Mouse (Mus musculus): Measurements from ENCODE around the gene Camk1. TPM values are rescaled to one million over a fixed set of nuclear protein-coding genes. Genes with fewer than 3 reads are reported as not detected.

Camk1 gene
- polyA plus RNA-seq (2012; rRNA removed), result 119 and 123 TPM in 2 replicates

DNA sequence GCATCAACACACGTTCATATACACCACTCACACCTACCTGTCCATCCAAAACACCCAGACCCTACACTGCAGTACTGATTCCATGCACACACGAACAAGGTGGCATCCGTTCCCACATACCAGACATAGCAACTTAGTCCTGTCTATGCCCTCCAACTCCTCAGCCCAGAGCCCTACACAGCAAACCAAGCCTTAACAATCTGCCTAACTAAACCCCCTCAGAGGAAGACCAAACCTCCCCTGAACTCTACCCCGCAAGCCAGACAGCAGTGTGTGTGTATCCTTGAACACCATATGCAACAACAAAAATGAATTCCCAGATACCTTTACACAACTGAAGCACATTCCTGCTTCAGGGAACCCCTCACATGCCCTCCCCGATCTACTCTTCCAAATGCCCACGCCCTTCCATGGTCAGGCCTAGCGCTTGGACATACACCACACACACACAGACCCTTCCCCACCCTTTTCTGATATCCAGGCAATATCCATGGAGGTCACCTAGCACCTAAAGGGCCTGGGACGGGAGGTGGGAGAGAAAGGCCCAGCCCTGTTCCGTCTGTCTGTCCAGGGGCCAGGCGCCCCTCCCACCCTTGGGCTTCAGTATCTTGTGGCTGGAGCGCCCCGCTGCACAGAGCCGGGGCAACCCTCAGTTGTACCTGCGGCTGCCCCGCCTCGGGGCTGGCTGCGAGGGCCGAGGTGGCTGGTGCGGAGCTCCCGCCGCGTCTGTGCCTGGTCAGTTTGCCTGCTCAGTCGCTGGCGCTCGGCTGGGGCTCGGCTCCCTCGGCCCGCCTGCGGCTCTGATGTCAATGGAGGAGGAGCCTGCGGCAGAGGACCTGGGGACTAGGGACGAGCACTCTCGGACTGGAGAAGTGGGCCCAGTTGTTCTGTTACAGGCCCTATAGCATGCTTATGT is at the start of gene Camk1:
Camk1 (minus strand) TSS at position 808 of the 916 bp plus-strand sequence.
- TF ChIP-seq POLR2A (IDR thresholded peaks at IDR 0.05; ENCODE audit: extremely low read depth, insufficient read depth, low read length) (peak; percentile 72), CTCF (IDR thresholded peaks at IDR 0.05; ENCODE audit: extremely low read depth, insufficient read depth, low read length) (no peak)
- H3K4me1 ChIP-seq (ENCODE audit: control insufficient read depth, insufficient read depth, low read length), result peaks cover 5% of the 10 kb centered on the region; the same call in 1 of the 2 replicates
- H3K4me3 ChIP-seq (ENCODE audit: insufficient read depth, low read length), result peak within 1 kb of the TSS; percentile 80
- peak within 1 kb of the TSS; percentile 70 for H3K27ac ChIP-seq (ENCODE audit: insufficient read depth, low read length)

DNA sequence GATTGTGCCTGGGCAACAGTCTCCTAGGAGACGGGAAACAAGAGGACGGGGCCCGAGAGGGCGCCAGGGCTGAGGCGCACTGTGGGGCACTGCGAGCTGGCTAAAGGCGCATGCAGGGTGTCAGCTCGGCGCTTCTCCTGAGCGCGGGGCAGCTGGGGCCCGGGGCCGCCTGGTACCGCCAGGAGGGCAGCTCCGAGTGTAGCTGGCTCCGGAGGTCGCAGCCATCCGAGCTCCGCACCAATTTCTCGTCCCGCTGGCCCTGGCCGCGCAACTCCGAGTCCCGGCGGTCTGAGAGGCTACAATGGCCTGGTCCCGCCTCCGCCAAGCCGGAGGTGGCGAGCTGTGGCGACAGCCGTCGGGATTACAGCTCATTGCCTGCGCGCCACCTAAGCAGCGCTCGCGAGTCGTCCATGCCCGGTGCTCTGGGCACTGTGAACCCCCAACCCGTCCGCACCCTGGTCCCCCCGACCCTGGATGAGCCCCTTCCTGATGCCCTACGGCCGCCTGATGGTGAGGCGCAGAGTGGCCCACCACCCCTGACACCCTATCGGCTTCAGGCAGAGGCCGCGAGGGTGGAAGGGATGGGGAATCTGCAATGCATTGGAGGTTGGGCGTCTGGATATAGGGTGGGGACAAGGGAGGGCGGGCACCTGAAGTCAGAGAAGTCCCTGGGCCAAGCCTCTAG is 48.7 kb upstream of the Camk1 start:
- TF ChIP-seq POLR2A (IDR thresholded peaks at IDR 0.05; ENCODE audit: extremely low read depth, insufficient read depth, low read length), result no peak
- no peak for TF ChIP-seq CTCF (IDR thresholded peaks at IDR 0.05; ENCODE audit: extremely low read depth, insufficient read depth, low read length)
- H3K4me3 ChIP-seq (ENCODE audit: insufficient read depth, low read length), result peak overlapping the region; percentile 6
- no peak overlapping the region for H3K27ac ChIP-seq (ENCODE audit: insufficient read depth, low read length)
- no peaks in the 10 kb centered on the region for H3K4me1 ChIP-seq (ENCODE audit: control insufficient read depth, insufficient read depth, low read length)

DNA sequence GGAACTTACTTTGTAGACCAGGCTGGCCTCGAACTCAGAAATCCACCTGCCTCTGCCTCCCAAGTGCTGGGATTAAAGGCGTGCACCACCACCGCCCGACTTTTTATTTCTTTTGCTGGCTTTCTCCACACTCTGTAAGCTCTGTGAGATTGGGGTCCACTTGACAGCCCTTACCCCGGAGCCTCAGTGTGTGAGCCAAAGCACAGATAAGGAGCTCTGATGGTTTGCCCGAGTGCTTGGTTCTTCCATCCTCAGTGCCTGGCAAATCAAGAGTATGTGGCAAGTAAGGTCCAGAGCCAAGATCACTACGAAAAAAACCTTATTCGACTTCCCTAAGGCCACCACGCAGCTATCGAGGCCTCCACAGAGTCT is 48.2 kb upstream of the Camk1 start:
- TF ChIP-seq POLR2A (IDR thresholded peaks at IDR 0.05; ENCODE audit: extremely low read depth, insufficient read depth, low read length) (no peak), CTCF (IDR thresholded peaks at IDR 0.05; ENCODE audit: extremely low read depth, insufficient read depth, low read length) (no peak)
- H3K4me1 ChIP-seq (ENCODE audit: control insufficient read depth, insufficient read depth, low read length), result no peaks in the 10 kb centered on the region
- 0 out of 2 replicates have a peak overlapping the region, but pooled peaks have one; percentile 6 for H3K4me3 ChIP-seq (ENCODE audit: insufficient read depth, low read length)
- no peak overlapping the region for H3K27ac ChIP-seq (ENCODE audit: insufficient read depth, low read length)

DNA sequence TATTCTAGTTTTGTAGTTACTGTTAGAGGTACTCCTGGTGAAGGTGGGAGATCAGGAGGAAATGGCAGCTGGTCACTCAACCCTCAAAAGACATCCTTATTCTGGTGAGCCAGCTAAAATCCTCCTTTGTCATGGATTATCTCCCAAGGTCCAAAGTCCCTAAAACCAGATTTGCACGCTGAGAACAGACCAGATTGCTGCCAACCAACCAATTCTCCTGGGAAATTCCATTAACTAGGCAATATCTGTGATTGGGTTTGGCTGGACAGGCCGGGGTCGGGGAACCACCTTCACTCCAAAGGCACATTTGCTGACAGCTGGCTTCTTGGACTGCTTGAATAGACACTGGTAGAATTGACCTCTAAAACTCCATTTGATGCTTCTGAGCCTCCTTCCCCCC is 46.9 kb upstream of the Camk1 start:
- Histone ChIP-seq H3K4me3 (ENCODE audit: insufficient read depth, low read length) (no peak overlapping the region), H3K27ac (ENCODE audit: insufficient read depth, low read length) (no peak overlapping the region), H3K4me1 (ENCODE audit: control insufficient read depth, insufficient read depth, low read length) (no peaks in the 10 kb centered on the region)
- no peak for TF ChIP-seq CTCF (IDR thresholded peaks at IDR 0.05; ENCODE audit: extremely low read depth, insufficient read depth, low read length)
- no peak for TF ChIP-seq POLR2A (IDR thresholded peaks at IDR 0.05; ENCODE audit: extremely low read depth, insufficient read depth, low read length)

DNA sequence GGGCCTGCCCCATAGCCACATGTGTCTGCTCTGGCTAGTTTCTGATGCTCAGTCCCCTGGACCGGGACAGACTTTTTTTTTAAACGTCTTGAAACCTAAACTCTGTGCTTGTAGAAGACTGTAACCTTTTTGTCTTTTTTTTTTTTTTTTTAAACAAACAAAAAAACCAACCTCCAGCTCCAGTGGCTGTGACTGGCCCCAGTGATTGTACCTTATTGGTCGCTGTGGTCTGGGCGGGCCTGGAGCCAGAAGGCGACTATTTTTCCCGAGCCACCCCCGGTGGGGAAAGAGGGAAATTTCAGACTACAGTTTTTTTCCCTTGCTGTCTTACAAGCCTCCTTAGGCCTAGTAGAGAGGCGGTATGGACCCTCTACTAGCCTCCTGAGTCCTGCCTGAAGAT is 45.2 kb upstream of the Camk1 start, which contains the start of gene Ttll3:
Ttll3 (plus strand) TSS at position 301 of the 400 bp plus-strand sequence.
- no peak within 1 kb of the TSS for H3K27ac ChIP-seq (ENCODE audit: insufficient read depth, low read length)
- TF ChIP-seq CTCF (IDR thresholded peaks at IDR 0.05; ENCODE audit: extremely low read depth, insufficient read depth, low read length), result no peak
- no peak for TF ChIP-seq POLR2A (IDR thresholded peaks at IDR 0.05; ENCODE audit: extremely low read depth, insufficient read depth, low read length)
- no peak within 1 kb of the TSS for H3K4me3 ChIP-seq (ENCODE audit: insufficient read depth, low read length)
- no peaks in the 10 kb centered on the region for H3K4me1 ChIP-seq (ENCODE audit: control insufficient read depth, insufficient read depth, low read length)

DNA sequence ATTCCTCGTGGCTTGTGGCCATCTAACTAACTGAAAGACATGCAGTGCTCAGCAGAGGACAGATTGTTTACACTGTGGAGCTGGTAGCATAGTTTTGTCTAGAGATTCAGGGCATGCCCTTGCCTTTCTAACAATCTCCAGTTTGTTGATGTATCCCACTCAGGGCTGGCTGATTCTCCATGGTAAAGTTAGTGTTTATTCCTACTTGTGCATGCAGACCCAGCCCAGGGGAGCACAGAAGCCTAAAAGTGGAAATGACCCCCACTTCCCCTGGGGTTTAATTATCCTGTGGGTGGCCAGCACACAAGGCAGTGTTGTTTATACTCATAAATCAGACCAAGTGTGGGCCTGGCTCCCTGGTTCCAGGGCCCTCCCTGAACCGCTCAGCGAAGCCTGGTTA is 42.2 kb upstream of the Camk1 start:
- no peak overlapping the region for H3K4me3 ChIP-seq (ENCODE audit: insufficient read depth, low read length)
- no peak for TF ChIP-seq POLR2A (IDR thresholded peaks at IDR 0.05; ENCODE audit: extremely low read depth, insufficient read depth, low read length)
- H3K4me1 ChIP-seq (ENCODE audit: control insufficient read depth, insufficient read depth, low read length), result no peaks in the 10 kb centered on the region
- no peak overlapping the region for H3K27ac ChIP-seq (ENCODE audit: insufficient read depth, low read length)

DNA sequence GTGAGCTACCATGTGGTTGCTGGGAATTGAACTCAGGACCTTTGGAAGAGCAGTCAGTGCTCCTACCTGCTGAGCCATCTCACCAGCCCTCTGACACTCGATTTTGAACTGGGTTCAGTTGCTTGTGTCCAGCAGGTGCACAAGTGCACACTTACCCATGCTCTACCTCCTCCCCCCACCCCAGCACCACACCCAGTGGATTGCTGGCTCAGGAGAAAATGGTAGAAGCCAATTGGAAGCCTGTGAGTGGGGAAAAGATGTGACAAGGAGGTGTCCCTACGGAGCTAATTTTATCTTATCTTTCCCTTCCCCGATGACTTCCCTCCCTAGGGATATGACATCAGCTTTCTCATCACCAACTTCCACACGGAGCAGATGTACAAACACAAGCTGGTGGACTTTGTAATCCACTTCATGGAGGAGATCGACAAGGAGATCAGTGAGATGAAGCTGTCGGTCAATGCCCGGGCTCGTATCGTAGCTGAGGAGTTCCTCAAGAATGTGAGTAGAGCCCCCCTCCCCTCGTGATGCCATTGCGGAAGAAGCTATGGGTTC is 41.5 kb upstream of the Camk1 start:
- H3K4me3 ChIP-seq (ENCODE audit: insufficient read depth, low read length), result no peak overlapping the region
- no peak overlapping the region for H3K27ac ChIP-seq (ENCODE audit: insufficient read depth, low read length)
- TF ChIP-seq CTCF (IDR thresholded peaks at IDR 0.05; ENCODE audit: extremely low read depth, insufficient read depth, low read length) (no peak), POLR2A (IDR thresholded peaks at IDR 0.05; ENCODE audit: extremely low read depth, insufficient read depth, low read length) (no peak)
- H3K4me1 ChIP-seq (ENCODE audit: control insufficient read depth, insufficient read depth, low read length), result no peaks in the 10 kb centered on the region

DNA sequence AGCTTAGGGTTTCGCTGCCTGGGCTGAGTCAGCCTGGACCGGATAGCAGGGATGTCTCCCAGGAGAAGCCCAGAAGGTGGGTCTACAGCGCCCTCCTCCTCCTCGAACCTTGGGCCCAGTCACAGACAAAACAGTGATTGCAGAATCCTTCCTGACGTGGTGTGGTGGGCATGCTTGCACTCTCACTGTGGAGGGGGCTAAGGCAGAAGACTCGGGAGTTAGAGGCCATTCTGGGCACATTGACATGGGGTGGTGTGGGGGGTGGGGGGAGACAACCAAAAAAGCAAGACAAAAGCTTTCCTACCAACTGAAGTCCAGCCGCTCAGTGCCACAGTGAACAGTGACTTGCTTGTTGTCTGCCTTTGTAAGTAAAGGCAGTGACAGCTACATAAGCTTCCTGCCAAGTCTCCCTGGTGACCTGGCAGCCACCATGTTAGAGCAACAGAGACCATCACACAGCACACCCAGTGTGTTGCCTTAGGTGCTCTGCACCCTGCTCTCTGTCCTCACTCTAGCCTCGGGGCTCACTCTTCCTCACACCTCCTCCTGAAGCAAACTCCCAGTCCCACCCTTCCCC is 40.7 kb upstream of the Camk1 start:
- no peak for TF ChIP-seq POLR2A (IDR thresholded peaks at IDR 0.05; ENCODE audit: extremely low read depth, insufficient read depth, low read length)
- TF ChIP-seq CTCF (IDR thresholded peaks at IDR 0.05; ENCODE audit: extremely low read depth, insufficient read depth, low read length), result no peak
- H3K27ac ChIP-seq (ENCODE audit: insufficient read depth, low read length), result peak overlapping the region; percentile 50

DNA sequence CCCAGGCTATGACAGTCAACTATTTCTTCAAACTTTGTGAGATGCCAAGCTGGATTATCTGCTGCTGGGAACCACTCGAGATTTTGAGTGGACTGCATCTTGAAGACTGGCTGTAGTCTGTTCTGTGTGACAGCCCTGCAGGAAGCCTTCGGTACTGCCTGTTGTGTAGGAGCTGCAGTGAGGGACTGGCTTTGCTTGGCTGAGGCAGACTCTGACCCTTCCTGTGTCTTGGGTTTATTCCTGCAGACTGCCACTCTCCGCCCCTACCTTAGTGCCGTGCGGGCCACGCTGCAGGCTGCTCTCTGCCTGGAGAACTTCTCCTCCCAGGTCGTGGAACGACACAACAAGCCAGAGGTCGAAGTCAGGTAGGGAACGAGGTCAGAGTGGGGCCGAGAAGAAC is 36.7 kb upstream of the Camk1 start:
- Histone ChIP-seq H3K4me1 (ENCODE audit: control insufficient read depth, insufficient read depth, low read length) (peaks cover 6% of the 10 kb centered on the region), H3K4me3 (ENCODE audit: insufficient read depth, low read length) (no peak overlapping the region), H3K27ac (ENCODE audit: insufficient read depth, low read length) (no peak overlapping the region)
- TF ChIP-seq CTCF (IDR thresholded peaks at IDR 0.05; ENCODE audit: extremely low read depth, insufficient read depth, low read length) (no peak), POLR2A (IDR thresholded peaks at IDR 0.05; ENCODE audit: extremely low read depth, insufficient read depth, low read length) (no peak)

More for the DNA sequence above, 40.7 kb upstream of the Camk1 start:
- Histone ChIP-seq H3K4me3 (ENCODE audit: insufficient read depth, low read length) (no peak overlapping the region), H3K4me1 (ENCODE audit: control insufficient read depth, insufficient read depth, low read length) (no peaks in the 10 kb centered on the region; the same call in 1 of the 2 replicates)

Data from cortical plate, adult 2 months (tissue).